Mouse (Mus musculus): ENCODE measurements around the gene Gpbar1. TPM values are rescaled to one million over a fixed set of nuclear protein-coding genes. Genes with fewer than 3 reads are reported as not detected.
A peak's percentile ranks its signal among the peaks of the same experiment; 100 is the strongest.

Gpbar1 gene
- polyA plus RNA-seq, 1 experiment: 3.1 TPM

GRCm38 (mm10) chr1:74295456-74296171 is 17.3 kb downstream of the Gpbar1 start:
- H3K27ac ChIP-seq (ENCODE audit: insufficient read depth, low read depth, low read length): peak overlapping the region; percentile 98
- no peaks in the 10 kb centered on the region for H3K27me3 ChIP-seq (ENCODE audit: control insufficient read depth, insufficient read depth, low read length)
- peaks cover 38% of the 10 kb centered on the region for H3K36me3 ChIP-seq (ENCODE audit: control insufficient read depth, insufficient read depth, low read length)
- TF ChIP-seq CTCF (IDR thresholded peaks at IDR 0.05; ENCODE audit: extremely low read depth, insufficient read length, insufficient replicate concordance, low read depth, low read length) (no peak), POLR2A (IDR thresholded peaks at IDR 0.05; ENCODE audit: low read depth, low read length) (peak; percentile 43)
- H3K4me1 ChIP-seq (ENCODE audit: control insufficient read depth, insufficient read depth, insufficient read length, low read length): peaks cover 53% of the 10 kb centered on the region
- H3K4me3 ChIP-seq (ENCODE audit: low read depth, low read length): peak overlapping the region; percentile 47
- 5% methylated on average over 9 of the region's 9 CpGs for WGBS

- Histone ChIP-seq H3K4me3 (ENCODE audit: low read depth, low read length) (peak overlapping the region; percentile 47), H3K27ac (ENCODE audit: insufficient read depth, low read depth, low read length) (peak overlapping the region; percentile 98), H3K4me1 (ENCODE audit: control insufficient read depth, insufficient read depth, insufficient read length, low read length) (peaks cover 61% of the 10 kb centered on the region), H3K36me3 (ENCODE audit: control insufficient read depth, insufficient read depth, low read length) (peaks cover 30% of the 10 kb centered on the region), H3K27me3 (ENCODE audit: control insufficient read depth, insufficient read depth, low read length) (no peaks in the 10 kb centered on the region)
- TF ChIP-seq CTCF (IDR thresholded peaks at IDR 0.05; ENCODE audit: extremely low read depth, insufficient read length, insufficient replicate concordance, low read depth, low read length): no peak
- no peak for TF ChIP-seq POLR2A (IDR thresholded peaks at IDR 0.05; ENCODE audit: low read depth, low read length)
- WGBS: 15% methylated on average over 6 of the region's 6 CpGs
Observed at GRCm38 (mm10) chr1:74296477-74296876, 18.1 kb downstream of the Gpbar1 start.

DNA sequence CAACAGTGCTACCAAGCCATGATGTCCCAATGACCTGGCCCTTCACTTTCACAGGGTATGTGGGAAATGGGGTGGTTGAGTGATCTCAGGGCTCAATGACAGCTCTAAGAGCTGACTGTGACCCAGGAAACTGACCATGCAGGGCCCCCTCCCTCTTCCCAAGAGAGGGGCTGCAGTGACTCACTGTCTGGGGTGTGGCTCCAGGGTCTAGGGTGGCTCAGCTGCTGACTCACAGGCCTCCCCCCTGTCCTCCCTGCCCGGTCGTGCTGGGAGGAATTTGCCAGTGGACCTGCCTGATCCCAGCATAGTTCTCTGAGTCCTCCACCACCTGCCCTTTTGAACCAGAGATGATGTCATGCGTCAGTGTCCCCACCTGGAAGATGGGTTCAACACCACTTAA is 18.9 kb downstream of the Gpbar1 start:
- peaks cover 68% of the 10 kb centered on the region for H3K4me1 ChIP-seq (ENCODE audit: control insufficient read depth, insufficient read depth, insufficient read length, low read length)

DNA sequence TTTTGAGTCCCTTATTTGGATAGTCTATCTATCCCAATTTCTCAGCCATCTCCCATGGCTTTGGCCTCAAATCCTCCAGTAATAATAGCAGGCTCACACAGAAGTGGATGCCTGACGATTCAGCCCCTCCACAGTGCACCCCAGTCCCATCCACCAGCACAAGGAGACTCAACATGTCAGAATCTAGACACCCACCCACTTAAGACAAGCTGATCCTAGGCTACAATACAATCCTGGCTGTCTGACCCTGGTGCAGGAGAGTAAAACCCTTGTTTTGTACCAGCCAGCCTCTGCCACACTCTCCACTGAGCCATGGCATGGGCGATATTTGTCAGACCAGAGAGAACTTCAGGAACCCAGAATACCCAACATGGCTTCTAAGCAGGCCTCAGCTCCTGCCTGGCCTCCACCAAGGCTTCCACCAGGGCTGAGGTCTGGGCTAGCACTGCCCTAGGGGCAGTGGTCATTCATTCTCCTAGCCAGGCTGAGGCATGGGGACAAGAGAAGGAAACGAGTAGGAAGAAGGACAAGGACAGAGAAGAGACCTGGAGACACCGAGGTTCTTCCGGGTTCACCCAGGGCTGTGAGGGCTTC is 19.9 kb downstream of the Gpbar1 start:
- Histone ChIP-seq H3K27ac (ENCODE audit: insufficient read depth, low read depth, low read length) (peak overlapping the region; percentile 98), H3K4me3 (ENCODE audit: low read depth, low read length) (peak overlapping the region; percentile 34), H3K4me1 (ENCODE audit: control insufficient read depth, insufficient read depth, insufficient read length, low read length) (peaks cover 69% of the 10 kb centered on the region), H3K27me3 (ENCODE audit: control insufficient read depth, insufficient read depth, low read length) (no peaks in the 10 kb centered on the region), H3K36me3 (ENCODE audit: control insufficient read depth, insufficient read depth, low read length) (peaks cover 15% of the 10 kb centered on the region)
- WGBS: 44% methylated on average over 5 of the region's 5 CpGs
- TF ChIP-seq POLR2A (IDR thresholded peaks at IDR 0.05; ENCODE audit: low read depth, low read length) (no peak), CTCF (IDR thresholded peaks at IDR 0.05; ENCODE audit: extremely low read depth, insufficient read length, insufficient replicate concordance, low read depth, low read length) (no peak)

More for the DNA sequence above, 18.9 kb downstream of the Gpbar1 start:
- Histone ChIP-seq H3K27ac (ENCODE audit: insufficient read depth, low read depth, low read length) (peak overlapping the region; percentile 98), H3K27me3 (ENCODE audit: control insufficient read depth, insufficient read depth, low read length) (no peaks in the 10 kb centered on the region), H3K36me3 (ENCODE audit: control insufficient read depth, insufficient read depth, low read length) (peaks cover 24% of the 10 kb centered on the region), H3K4me3 (ENCODE audit: low read depth, low read length) (peak overlapping the region; percentile 1; the same call in 1 of the 2 replicates)
- WGBS: 35% methylated on average over 3 of the region's 3 CpGs
- no peak for TF ChIP-seq POLR2A (IDR thresholded peaks at IDR 0.05; ENCODE audit: low read depth, low read length)
- TF ChIP-seq CTCF (IDR thresholded peaks at IDR 0.05; ENCODE audit: extremely low read depth, insufficient read length, insufficient replicate concordance, low read depth, low read length): no peak

DNA sequence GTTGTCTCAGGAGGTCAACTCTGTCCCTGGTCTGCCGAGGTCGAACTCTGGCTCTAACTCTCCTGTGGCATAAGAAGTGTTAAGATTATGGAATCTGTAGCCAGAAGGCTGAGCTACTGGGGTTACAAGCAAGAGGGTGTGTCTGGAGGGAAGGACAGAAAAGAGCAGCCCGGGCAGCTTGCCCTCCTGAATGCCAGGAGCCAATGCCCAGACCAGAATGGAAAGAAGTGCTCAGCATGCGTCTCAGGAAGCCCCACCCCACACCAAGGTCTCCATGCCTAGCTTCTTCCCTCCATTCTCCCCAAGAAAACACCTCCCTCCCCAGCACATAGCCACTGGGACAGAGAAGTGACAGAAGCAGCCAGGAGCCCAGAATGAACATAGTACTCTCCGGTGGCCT is 20.6 kb downstream of the Gpbar1 start:
- H3K4me1 ChIP-seq (ENCODE audit: control insufficient read depth, insufficient read depth, insufficient read length, low read length): peaks cover 69% of the 10 kb centered on the region
- H3K4me3 ChIP-seq (ENCODE audit: low read depth, low read length): peak overlapping the region; percentile 34
- H3K27me3 ChIP-seq (ENCODE audit: control insufficient read depth, insufficient read depth, low read length): no peaks in the 10 kb centered on the region
- WGBS: 14% methylated on average over 5 of the region's 5 CpGs
- peak overlapping the region; percentile 98 for H3K27ac ChIP-seq (ENCODE audit: insufficient read depth, low read depth, low read length)
- no peak for TF ChIP-seq POLR2A (IDR thresholded peaks at IDR 0.05; ENCODE audit: low read depth, low read length)
- no peak for TF ChIP-seq CTCF (IDR thresholded peaks at IDR 0.05; ENCODE audit: extremely low read depth, insufficient read length, insufficient replicate concordance, low read depth, low read length)
- peaks cover 9% of the 10 kb centered on the region for H3K36me3 ChIP-seq (ENCODE audit: control insufficient read depth, insufficient read depth, low read length)

DNA sequence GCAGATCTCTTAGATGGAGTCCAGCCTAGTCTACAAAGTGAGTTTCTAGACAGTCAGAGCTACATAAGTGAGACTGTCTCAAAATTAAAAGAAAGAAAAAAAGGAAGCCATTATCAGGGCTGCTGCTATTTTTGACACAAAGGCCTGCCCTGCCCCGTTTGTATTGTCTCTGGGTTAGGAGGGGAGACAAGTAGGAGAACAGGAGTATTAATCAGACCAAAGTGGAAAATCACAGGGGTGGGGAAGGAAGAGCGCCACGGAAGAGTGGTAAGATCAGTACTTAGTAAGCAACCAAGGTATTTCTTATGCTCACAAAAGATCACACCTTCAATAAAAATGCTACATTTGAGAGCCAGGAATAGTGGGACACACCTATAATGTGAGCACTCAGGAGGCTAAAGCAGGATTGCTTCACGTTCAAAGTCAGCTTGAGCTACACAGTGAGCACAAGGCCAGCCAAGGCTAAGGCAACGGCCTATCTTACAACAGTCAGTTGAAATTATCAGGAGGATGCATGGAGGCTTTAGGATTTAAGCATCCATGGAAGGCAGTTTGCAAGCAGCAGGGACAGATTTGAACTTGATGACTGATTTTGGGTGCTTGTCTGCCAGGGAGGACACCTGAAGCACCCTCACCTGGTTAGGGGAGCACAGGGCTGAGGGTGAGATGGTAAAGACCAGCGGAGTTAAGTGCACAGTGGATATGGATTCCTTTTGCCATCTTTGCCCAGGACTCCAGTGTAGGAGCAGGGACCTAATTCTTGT is 22.2 kb downstream of the Gpbar1 start:
- peaks cover 56% of the 10 kb centered on the region for H3K4me1 ChIP-seq (ENCODE audit: control insufficient read depth, insufficient read depth, insufficient read length, low read length)
- H3K4me3 ChIP-seq (ENCODE audit: low read depth, low read length): no peak overlapping the region; the same call in 1 of the 2 replicates
- TF ChIP-seq POLR2A (IDR thresholded peaks at IDR 0.05; ENCODE audit: low read depth, low read length) (no peak), CTCF (IDR thresholded peaks at IDR 0.05; ENCODE audit: extremely low read depth, insufficient read length, insufficient replicate concordance, low read depth, low read length) (no peak)
- H3K27me3 ChIP-seq (ENCODE audit: control insufficient read depth, insufficient read depth, low read length): no peaks in the 10 kb centered on the region
- H3K36me3 ChIP-seq (ENCODE audit: control insufficient read depth, insufficient read depth, low read length): no peaks in the 10 kb centered on the region
- H3K27ac ChIP-seq (ENCODE audit: insufficient read depth, low read depth, low read length): peak overlapping the region; percentile 98
- 40% methylated on average over 6 of the region's 6 CpGs for WGBS

- Histone ChIP-seq H3K27me3 (ENCODE audit: control insufficient read depth, insufficient read depth, low read length) (no peaks in the 10 kb centered on the region), H3K4me3 (ENCODE audit: low read depth, low read length) (peak overlapping the region; percentile 68), H3K4me1 (ENCODE audit: control insufficient read depth, insufficient read depth, insufficient read length, low read length) (peaks cover 42% of the 10 kb centered on the region), H3K27ac (ENCODE audit: insufficient read depth, low read depth, low read length) (peak overlapping the region; percentile 69), H3K36me3 (ENCODE audit: control insufficient read depth, insufficient read depth, low read length) (no peaks in the 10 kb centered on the region)
- 60% methylated on average over 7 of the region's 7 CpGs for WGBS
- TF ChIP-seq CTCF (IDR thresholded peaks at IDR 0.05; ENCODE audit: extremely low read depth, insufficient read length, insufficient replicate concordance, low read depth, low read length): no peak
- no peak for TF ChIP-seq POLR2A (IDR thresholded peaks at IDR 0.05; ENCODE audit: low read depth, low read length)
Observed at GRCm38 (mm10) chr1:74302229-74302628, 23.9 kb downstream of the Gpbar1 start.
